Mouse (Mus musculus): ENCODE measurements around the gene Ap4s1. TPM values are rescaled to one million over a fixed set of nuclear protein-coding genes. Genes with fewer than 3 reads are reported as not detected.

Ap4s1 gene
- polyA plus RNA-seq, 1 experiment = 3.2 TPM

- 81% methylated on average over 7 of the region's 7 CpGs for WGBS
- Histone ChIP-seq H3K27me3 (ENCODE audit: control insufficient read depth, insufficient read depth, low read length) (no peaks in the 10 kb centered on the region), H3K36me3 (ENCODE audit: control insufficient read depth, insufficient read depth, low read length) (no peaks in the 10 kb centered on the region), H3K4me3 (ENCODE audit: low read depth, low read length) (no peak overlapping the region), H3K4me1 (ENCODE audit: control insufficient read depth, insufficient read depth, insufficient read length, low read length) (peaks cover 9% of the 10 kb centered on the region; the same call in 1 of the 2 replicates), H3K27ac (ENCODE audit: insufficient read depth, low read depth, low read length) (no peak overlapping the region)
- TF ChIP-seq POLR2A (IDR thresholded peaks at IDR 0.05; ENCODE audit: low read depth, low read length) = no peak
- TF ChIP-seq CTCF (IDR thresholded peaks at IDR 0.05; ENCODE audit: extremely low read depth, insufficient read length, insufficient replicate concordance, low read depth, low read length) = no peak
These were observed 13.7 kb downstream of the Ap4s1 start for GRCm38 (mm10) chr12:51704572-51704971.

GRCm38 (mm10) chr12:51705778-51706177 is 14.9 kb downstream of the Ap4s1 start:
- WGBS = 57% methylated on average over 12 of the region's 12 CpGs
- Histone ChIP-seq H3K27me3 (ENCODE audit: control insufficient read depth, insufficient read depth, low read length) (no peaks in the 10 kb centered on the region), H3K4me3 (ENCODE audit: low read depth, low read length) (no peak overlapping the region), H3K27ac (ENCODE audit: insufficient read depth, low read depth, low read length) (no peak overlapping the region), H3K4me1 (ENCODE audit: control insufficient read depth, insufficient read depth, insufficient read length, low read length) (peaks cover 6% of the 10 kb centered on the region; the same call in 1 of the 2 replicates), H3K36me3 (ENCODE audit: control insufficient read depth, insufficient read depth, low read length) (no peaks in the 10 kb centered on the region)
- no peak for TF ChIP-seq CTCF (IDR thresholded peaks at IDR 0.05; ENCODE audit: extremely low read depth, insufficient read length, insufficient replicate concordance, low read depth, low read length)
- TF ChIP-seq POLR2A (IDR thresholded peaks at IDR 0.05; ENCODE audit: low read depth, low read length) = no peak

GRCm38 (mm10) chr12:51706673-51707235 is 15.9 kb downstream of the Ap4s1 start:
- Histone ChIP-seq H3K4me1 (ENCODE audit: control insufficient read depth, insufficient read depth, insufficient read length, low read length) (peaks cover 6% of the 10 kb centered on the region; the same call in 1 of the 2 replicates), H3K27ac (ENCODE audit: insufficient read depth, low read depth, low read length) (no peak overlapping the region), H3K36me3 (ENCODE audit: control insufficient read depth, insufficient read depth, low read length) (no peaks in the 10 kb centered on the region), H3K27me3 (ENCODE audit: control insufficient read depth, insufficient read depth, low read length) (no peaks in the 10 kb centered on the region), H3K4me3 (ENCODE audit: low read depth, low read length) (no peak overlapping the region)
- 38% methylated on average over 5 of the region's 5 CpGs for WGBS
- TF ChIP-seq POLR2A (IDR thresholded peaks at IDR 0.05; ENCODE audit: low read depth, low read length) (no peak), CTCF (IDR thresholded peaks at IDR 0.05; ENCODE audit: extremely low read depth, insufficient read length, insufficient replicate concordance, low read depth, low read length) (no peak)

GRCm38 (mm10) chr12:51708941-51709686 is 18.3 kb downstream of the Ap4s1 start:
- TF ChIP-seq POLR2A (IDR thresholded peaks at IDR 0.05; ENCODE audit: low read depth, low read length) (no peak), CTCF (IDR thresholded peaks at IDR 0.05; ENCODE audit: extremely low read depth, insufficient read length, insufficient replicate concordance, low read depth, low read length) (no peak)
- Histone ChIP-seq H3K27ac (ENCODE audit: insufficient read depth, low read depth, low read length) (no peak overlapping the region), H3K4me3 (ENCODE audit: low read depth, low read length) (no peak overlapping the region), H3K36me3 (ENCODE audit: control insufficient read depth, insufficient read depth, low read length) (no peaks in the 10 kb centered on the region), H3K27me3 (ENCODE audit: control insufficient read depth, insufficient read depth, low read length) (no peaks in the 10 kb centered on the region), H3K4me1 (ENCODE audit: control insufficient read depth, insufficient read depth, insufficient read length, low read length) (peaks cover 6% of the 10 kb centered on the region; the same call in 1 of the 2 replicates)
- 75% methylated on average over 14 of the region's 14 CpGs for WGBS

- H3K27me3 ChIP-seq (ENCODE audit: control insufficient read depth, insufficient read depth, low read length) = no peaks in the 10 kb centered on the region
- no peak overlapping the region for H3K4me3 ChIP-seq (ENCODE audit: low read depth, low read length)
- WGBS = 76% methylated on average over 3 of the region's 3 CpGs
- peaks cover 6% of the 10 kb centered on the region; the same call in 1 of the 2 replicates for H3K4me1 ChIP-seq (ENCODE audit: control insufficient read depth, insufficient read depth, insufficient read length, low read length)
- no peak overlapping the region for H3K27ac ChIP-seq (ENCODE audit: insufficient read depth, low read depth, low read length)
- no peaks in the 10 kb centered on the region for H3K36me3 ChIP-seq (ENCODE audit: control insufficient read depth, insufficient read depth, low read length)
- TF ChIP-seq CTCF (IDR thresholded peaks at IDR 0.05; ENCODE audit: extremely low read depth, insufficient read length, insufficient replicate concordance, low read depth, low read length) (no peak), POLR2A (IDR thresholded peaks at IDR 0.05; ENCODE audit: low read depth, low read length) (no peak)
These were observed 18.9 kb downstream of the Ap4s1 start for GRCm38 (mm10) chr12:51709741-51710140.

GRCm38 (mm10) chr12:51710154-51710553 is 19.3 kb downstream of the Ap4s1 start:
- H3K27me3 ChIP-seq (ENCODE audit: control insufficient read depth, insufficient read depth, low read length) = no peaks in the 10 kb centered on the region
- no peak for TF ChIP-seq POLR2A (IDR thresholded peaks at IDR 0.05; ENCODE audit: low read depth, low read length)
- no peak for TF ChIP-seq CTCF (IDR thresholded peaks at IDR 0.05; ENCODE audit: extremely low read depth, insufficient read length, insufficient replicate concordance, low read depth, low read length)
- no peaks in the 10 kb centered on the region for H3K36me3 ChIP-seq (ENCODE audit: control insufficient read depth, insufficient read depth, low read length)
- H3K4me1 ChIP-seq (ENCODE audit: control insufficient read depth, insufficient read depth, insufficient read length, low read length) = peaks cover 6% of the 10 kb centered on the region; the same call in 1 of the 2 replicates
- no peak overlapping the region for H3K27ac ChIP-seq (ENCODE audit: insufficient read depth, low read depth, low read length)
- no peak overlapping the region for H3K4me3 ChIP-seq (ENCODE audit: low read depth, low read length)
- 70% methylated on average over 5 of the region's 5 CpGs for WGBS

- Histone ChIP-seq H3K4me1 (ENCODE audit: control insufficient read depth, insufficient read depth, insufficient read length, low read length) (no peaks in the 10 kb centered on the region), H3K4me3 (ENCODE audit: low read depth, low read length) (no peak overlapping the region), H3K36me3 (ENCODE audit: control insufficient read depth, insufficient read depth, low read length) (0 out of 2 replicates have a peak, but pooled peaks cover 1% of the 10 kb centered on the region), H3K27ac (ENCODE audit: insufficient read depth, low read depth, low read length) (no peak overlapping the region), H3K27me3 (ENCODE audit: control insufficient read depth, insufficient read depth, low read length) (no peaks in the 10 kb centered on the region)
- TF ChIP-seq CTCF (IDR thresholded peaks at IDR 0.05; ENCODE audit: extremely low read depth, insufficient read length, insufficient replicate concordance, low read depth, low read length) (no peak), POLR2A (IDR thresholded peaks at IDR 0.05; ENCODE audit: low read depth, low read length) (no peak)
- WGBS = 80% methylated on average over 1 of the region's 1 CpGs
These were observed 21.9 kb downstream of the Ap4s1 start for GRCm38 (mm10) chr12:51712685-51713084.

Data from small intestine, adult 2 months (tissue).